9 mouse cellular contexts compared by ENCODE assay signal in the genomic region with DNA sequence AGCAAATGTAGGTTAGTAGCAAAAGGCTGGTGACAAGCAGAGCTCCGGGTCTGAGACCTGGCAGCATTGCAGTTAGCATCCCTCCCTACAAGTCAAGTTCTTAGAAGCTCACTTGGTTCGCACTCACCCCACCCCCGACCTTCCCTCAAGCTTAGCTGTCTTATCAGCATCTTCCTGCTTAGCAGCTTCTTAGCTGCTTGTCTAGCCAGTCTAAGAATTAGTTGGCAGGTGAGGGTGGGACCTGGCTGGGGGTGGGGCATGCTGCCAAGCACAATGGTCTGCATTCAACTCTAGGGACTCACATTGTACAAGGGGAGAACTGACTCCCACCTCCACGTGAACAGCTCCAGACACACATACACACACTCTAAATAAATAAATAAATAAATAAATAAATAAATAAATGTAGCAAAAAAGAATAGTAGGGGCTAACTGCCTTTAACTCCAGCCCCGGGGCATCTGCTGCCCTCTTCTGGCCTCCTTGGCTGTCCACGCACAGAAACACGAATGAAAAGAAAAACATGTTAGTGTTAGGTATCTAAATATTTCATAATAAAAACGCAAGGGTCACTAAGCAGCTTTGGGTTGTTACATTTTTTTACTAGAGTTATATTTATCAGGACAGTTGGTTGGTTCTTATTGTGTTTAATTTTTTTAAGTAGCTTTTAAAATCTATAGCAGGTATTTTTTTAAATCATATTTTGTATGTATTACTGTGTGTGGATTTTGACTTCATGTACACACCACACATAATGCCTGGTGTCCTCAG. TPM values are rescaled to one million over a fixed set of nuclear protein-coding genes. Genes with fewer than 3 reads are reported as not detected.
DNase-seq lines count a peak whose midpoint lies in the region; ATAC-seq and TF ChIP-seq lines count a peak whose summit lies in the region.
"Had no signal": no experiment of that assay in that cellular context is flagged by ENCODE, and none has a peak within 500 bp of the region (broad histone marks: within the 10 kb centered on the region; RNA-seq: fewer than 3 reads in every experiment).

No protein-coding gene starts in this region.

- DNase-seq in forebrain, embryonic 11.5 days (ENCODE audit: low spot score), result no peak
- DNase-seq in lung, embryonic 14.5 days, result peak; percentile 27
- DNase-seq in lung, adult 2 months, result no peak
- no peak for DNase-seq in G1E (ENCODE audit: low spot score)
- DNase-seq in lung, postnatal 36 days, result peak; percentile 28
- DNase-seq in embryo, embryonic 9.5 days (ENCODE audit: extremely low spot score), result no peak
- no peak for DNase-seq in cerebellum, adult 9-10 months

- H3K9me3 ChIP-seq in forebrain, embryonic 13.5 days (replicated peaks), result no peaks in the 10 kb centered on the region
- H3K9me3 ChIP-seq in forebrain, embryonic 11.5 days (ENCODE audit: control insufficient read depth, low read length), result no peaks in the 10 kb centered on the region
- H3K9me3 ChIP-seq in lung, embryonic 14.5 days (ENCODE audit: low read depth, low read length), result no peaks in the 10 kb centered on the region
- H3K9me3 ChIP-seq in G1E (replicated peaks), result no peaks in the 10 kb centered on the region

- H3K4me2 ChIP-seq in forebrain, embryonic 13.5 days, result no peak overlapping the region
- H3K4me2 ChIP-seq in forebrain, embryonic 11.5 days (ENCODE audit: low read depth, low read length, severe bottlenecking), result no peak overlapping the region
- no peak overlapping the region for H3K4me2 ChIP-seq in lung, embryonic 14.5 days

- 0 out of 2 replicates have a peak, but pooled peaks have one; percentile 5 for TF ChIP-seq CTCF in lung, embryonic 14.5 days (IDR thresholded peaks at IDR 0.05; ENCODE audit: low read depth)
- no peak; the same call in 1 of the 2 replicates for TF ChIP-seq CTCF in lung, adult 2 months (IDR thresholded peaks at IDR 0.05; ENCODE audit: insufficient read depth, low read length)
- no peak for TF ChIP-seq CTCF in G1E (IDR thresholded peaks at IDR 0.05; ENCODE audit: low read depth, low read length)

- no peak for ATAC-seq in forebrain, embryonic 13.5 days
- ATAC-seq in forebrain, embryonic 11.5 days (replicated peaks; ENCODE audit: low FRiP score), result no peak
- ATAC-seq in lung, embryonic 14.5 days (ENCODE audit: insufficient read depth), result no peak
- 0 out of 2 replicates have a peak, but pooled peaks have one; percentile 18 for ATAC-seq in G1E (ENCODE audit: extremely low read depth, insufficient number of reproducible peaks, low FRiP score, poor library complexity, severe bottlenecking)

- no peak for TF ChIP-seq POLR2A in lung, adult 2 months (IDR thresholded peaks at IDR 0.05; ENCODE audit: borderline replicate concordance, extremely low read depth, low read depth, low read length)

- peaks cover 31% of the 10 kb centered on the region for H3K4me1 ChIP-seq in forebrain, embryonic 13.5 days
- H3K4me1 ChIP-seq in forebrain, embryonic 11.5 days (replicated peaks; ENCODE audit: control insufficient read depth, insufficient read depth, low read length), result no peaks in the 10 kb centered on the region; the same call in 1 of the 2 replicates
- no peaks in the 10 kb centered on the region for H3K4me1 ChIP-seq in lung, embryonic 14.5 days (ENCODE audit: insufficient read depth)
- peaks cover 8% of the 10 kb centered on the region for H3K4me1 ChIP-seq in lung, adult 2 months (ENCODE audit: control insufficient read depth, insufficient read depth, low read length)
- H3K4me1 ChIP-seq in G1E (ENCODE audit: insufficient read depth, low read depth, low read length), result peaks cover 54% of the 10 kb centered on the region

- 59% methylated on average over 8 of the region's 8 CpGs for WGBS in forebrain, embryonic 13.5 days
- WGBS in forebrain, embryonic 11.5 days, result 56% methylated on average over 8 of the region's 8 CpGs
- 40% methylated on average over 8 of the region's 8 CpGs for WGBS in lung, embryonic 14.5 days
- 46% methylated on average over 8 of the region's 8 CpGs for WGBS in lung, adult 2 months

- no peak overlapping the region for H3K27ac ChIP-seq in forebrain, embryonic 13.5 days
- no peak overlapping the region for H3K27ac ChIP-seq in forebrain, embryonic 11.5 days (ENCODE audit: low read depth, low read length)
- no peak overlapping the region for H3K27ac ChIP-seq in lung, embryonic 14.5 days (ENCODE audit: low read depth)
- H3K27ac ChIP-seq: macrophage had no signal

- H3K9ac ChIP-seq in forebrain, embryonic 13.5 days, result peak overlapping the region; percentile 22; the same call in 1 of the 2 replicates
- H3K9ac ChIP-seq in forebrain, embryonic 11.5 days (ENCODE audit: low read length), result no peak overlapping the region
- no peak overlapping the region for H3K9ac ChIP-seq in lung, embryonic 14.5 days

- H3K27me3 ChIP-seq in forebrain, embryonic 13.5 days, result no peaks in the 10 kb centered on the region
- no peaks in the 10 kb centered on the region for H3K27me3 ChIP-seq in forebrain, embryonic 11.5 days (ENCODE audit: control insufficient read depth, insufficient read depth, low read length)
- no peaks in the 10 kb centered on the region for H3K27me3 ChIP-seq in lung, embryonic 14.5 days (ENCODE audit: insufficient read depth, low read length)
- H3K27me3 ChIP-seq in G1E (ENCODE audit: insufficient read depth, low read length), result no peaks in the 10 kb centered on the region

- peaks cover 20% of the 10 kb centered on the region for H3K36me3 ChIP-seq in forebrain, embryonic 13.5 days (ENCODE audit: poor library complexity, severe bottlenecking)
- no peaks in the 10 kb centered on the region; the same call in 1 of the 2 replicates for H3K36me3 ChIP-seq in forebrain, embryonic 11.5 days (ENCODE audit: control insufficient read depth, insufficient read depth, low read length)
- H3K36me3 ChIP-seq in lung, embryonic 14.5 days (ENCODE audit: insufficient read depth), result peaks cover 4% of the 10 kb centered on the region; the same call in 1 of the 2 replicates
- peaks cover 52% of the 10 kb centered on the region for H3K36me3 ChIP-seq in G1E (replicated peaks)

- no peak overlapping the region for H3K4me3 ChIP-seq in forebrain, embryonic 13.5 days
- H3K4me3 ChIP-seq in forebrain, embryonic 11.5 days (ENCODE audit: low read depth, low read length), result no peak overlapping the region
- H3K4me3 ChIP-seq in lung, embryonic 14.5 days (ENCODE audit: low read depth, low read length), result no peak overlapping the region
- H3K4me3 ChIP-seq in lung, adult 2 months (replicated peaks; ENCODE audit: extremely low read depth, low read depth, low read length), result no peak overlapping the region
- H3K4me3 ChIP-seq in G1E (ENCODE audit: low read depth, low read length), result peak overlapping the region; percentile 53; the same call in 1 of the 2 replicates

RNA-seq across cellular contexts. Expression of a gene that starts 3.4 kb away (rescaled TPM):
- 28.2 and 28.6 TPM in 2 replicates for polyA plus RNA-seq in forebrain, embryonic 13.5 days (2015; fragmentation: Nextera tagmentation; extraction: Ambion mirVana)
- polyA plus RNA-seq in forebrain, embryonic 11.5 days (2014; fragmentation: Nextera tagmentation; extraction: Ambion mirVana), result 20.7 and 20.8 TPM in 2 replicates
- 9.3 and 9.9 TPM in 2 replicates for polyA plus RNA-seq in lung, embryonic 14.5 days (2014; fragmentation: Nextera tagmentation; extraction: Ambion mirVana)
- polyA plus RNA-seq in lung, adult 2 months (2012; rRNA removed), result 20.6 and 30.5 TPM in 2 replicates
- total RNA-seq in G1E (2014; fragmentation: Nextera tagmentation) (41.7 and 41.9 TPM in 2 replicates), G1E (2017) (14.5 and 17.4 TPM in 2 replicates)
- 4.2 and 10.7 TPM in 2 replicates for polyA plus RNA-seq in G1E (2012)

RNA-seq across cellular contexts. Expression of a gene that starts 25.8 kb away (rescaled TPM):
- 37.4 and 41.9 TPM in 2 replicates for polyA plus RNA-seq in forebrain, embryonic 13.5 days (2015; fragmentation: Nextera tagmentation; extraction: Ambion mirVana)
- polyA plus RNA-seq in forebrain, embryonic 11.5 days (2014; fragmentation: Nextera tagmentation; extraction: Ambion mirVana), result 48.3 and 52.7 TPM in 2 replicates
- polyA plus RNA-seq in lung, embryonic 14.5 days (2014; fragmentation: Nextera tagmentation; extraction: Ambion mirVana), result 39.4 and 39.5 TPM in 2 replicates
- polyA plus RNA-seq in lung, adult 2 months (2012; rRNA removed), result 2.7 and 4.9 TPM in 2 replicates
- 54.2 and 62.1 TPM in 2 replicates for total RNA-seq in G1E (2014; fragmentation: Nextera tagmentation)
- total RNA-seq in G1E (2017), result 82.8 and 89.8 TPM in 2 replicates
- 3.2 TPM in 2 replicates for polyA plus RNA-seq in G1E (2012)

Comparison
In these comparisons a context has a peak if more than half of its experiments do, and no peak if none do; other contexts are left out.
1. DNase-seq: peak in lung, embryonic 14.5 days (single experiment) and lung, postnatal 36 days (single experiment); none in forebrain, embryonic 11.5 days (single experiment), lung, adult 2 months (single experiment), G1E (single experiment), embryo, embryonic 9.5 days (single experiment) and cerebellum, adult 9-10 months (single experiment).